Mouse (Mus musculus) adrenal gland, adult 2 months (tissue): ENCODE measurements around the gene Nebl. TPM values are rescaled to one million over a fixed set of nuclear protein-coding genes. Genes with fewer than 3 reads are reported as not detected.

ENCODE experiments used
- DNase-seq: peaks from one replicate; pipeline ENCODE4 v3.0.0; 2021
- long read RNA-seq: library from polyadenylated mRNA; stranded (forward); transcript quantifications from one replicate; pipeline ENCODE4 v2.0.0, GENCODE M21; 2021
- polyA plus RNA-seq: library from polyadenylated mRNA; depleted of rRNA; stranded (reverse); fragments of >200 nt; gene quantifications from 2 replicates; pipeline ENCODE4 v1.2.3, GENCODE M21; 2012; rRNA removed
- total RNA-seq, 2 experiments: library from RNA; stranded (reverse); gene quantifications; 2 replicates each; pipeline ENCODE4 v1.2.3; 2021

Nebl gene
- 1 to 10 TPM; 7.3 to 7.4 TPM for total RNA-seq
- polyA plus RNA-seq = 4.8 and 5.8 TPM in 2 replicates
- long read RNA-seq = 0 reads

GRCm38 (mm10) chr2:17730957-17731830, at the start of gene Nebl:
Nebl (minus strand) TSS chr2:17731464.
- DNase-seq = peak; percentile 79

- no peak for DNase-seq
Measured at GRCm38 (mm10) chr2:17770246-17770825, 39.1 kb upstream of the Nebl start.

- no peak for DNase-seq
Measured at GRCm38 (mm10) chr2:17769242-17769755, 38.0 kb upstream of the Nebl start.

GRCm38 (mm10) chr2:17756271-17756670, 25.0 kb upstream of the Nebl start:
- no peak for DNase-seq

- DNase-seq = peak; percentile 1
Measured at GRCm38 (mm10) chr2:17742051-17742763, 10.9 kb upstream of the Nebl start.

GRCm38 (mm10) chr2:17741555-17741954, 10.3 kb upstream of the Nebl start:
- peak; percentile 25 for DNase-seq

- no peak for DNase-seq
Measured at GRCm38 (mm10) chr2:17740454-17740853, 9.2 kb upstream of the Nebl start.

GRCm38 (mm10) chr2:17732210-17732609, 946 bp upstream of the Nebl start:
- no peak for DNase-seq

GRCm38 (mm10) chr2:17731831-17732200, 552 bp upstream of the Nebl start:
- DNase-seq = no peak

GRCm38 (mm10) chr2:17730648-17730956, 662 bp downstream of the Nebl start:
- no peak for DNase-seq

GRCm38 (mm10) chr2:17729770-17730647, 1.3 kb downstream of the Nebl start:
- peak; percentile 46 for DNase-seq

GRCm38 (mm10) chr2:17724405-17724804, 6.9 kb downstream of the Nebl start:
- DNase-seq = no peak

GRCm38 (mm10) chr2:17723268-17724019, 7.8 kb downstream of the Nebl start:
- no peak for DNase-seq

- no peak for DNase-seq
Measured at GRCm38 (mm10) chr2:17721177-17721715, 10.0 kb downstream of the Nebl start.

- no peak for DNase-seq
Measured at GRCm38 (mm10) chr2:17718281-17718680, 13.0 kb downstream of the Nebl start.

- no peak for DNase-seq
Measured at GRCm38 (mm10) chr2:17717200-17717599, 14.1 kb downstream of the Nebl start.

GRCm38 (mm10) chr2:17715149-17715767, 16.0 kb downstream of the Nebl start:
- no peak for DNase-seq

- DNase-seq = no peak
Measured at GRCm38 (mm10) chr2:17714661-17715060, 16.6 kb downstream of the Nebl start.

GRCm38 (mm10) chr2:17714124-17714523, 17.1 kb downstream of the Nebl start:
- DNase-seq = no peak

GRCm38 (mm10) chr2:17711216-17711615, 20.0 kb downstream of the Nebl start:
- DNase-seq = no peak
